Mouse (Mus musculus) liver, embryonic 16.5 days (tissue): ENCODE data around the gene Hspb7. TPM values are rescaled to one million over a fixed set of nuclear protein-coding genes. Genes with fewer than 3 reads are reported as not detected.

Experiments used
- ATAC-seq: fragments of 200-750 bp; cut with Nextera tagmentation; 2 replicates; pipeline ENCODE4 v1.8.0; 2017; ENCODE audit warnings: low read depth, mild to moderate bottlenecking, moderate number of reproducible peaks, moderate library complexity
- H3K27ac ChIP-seq: fragments of 300-500 bp; sonication (generic); 2 replicates; pipeline ENCODE4 v1.5.1; 2014; ENCODE audit warnings: mild to moderate bottlenecking, low read length
- H3K27me3 ChIP-seq: fragments of 300-500 bp; sonication (generic); 2 replicates; pipeline ENCODE4 v1.6.1; 2014; ENCODE audit warnings: low read depth, low read length, mixed read lengths; ENCODE audit not compliant: control insufficient read depth, insufficient read depth
- H3K36me3 ChIP-seq: fragments of 300-500 bp; sonication (generic); 2 replicates; pipeline ENCODE4 v1.6.1; 2014; ENCODE audit warnings: mild to moderate bottlenecking; ENCODE audit not compliant: control insufficient read depth, insufficient read depth
- H3K4me1 ChIP-seq: fragments of 300-500 bp; sonication (generic); 2 replicates; pipeline ENCODE4 v1.6.1; 2014; ENCODE audit warnings: low read depth, low read length, mixed read lengths; ENCODE audit not compliant: control insufficient read depth
- H3K4me2 ChIP-seq: fragments of 300-500 bp; sonication (generic); 2 replicates; pipeline ENCODE4 v1.6.1; 2014; ENCODE audit warnings: low read depth, low read length, mixed read lengths
- H3K4me3 ChIP-seq: fragments of 300-500 bp; sonication (generic); 2 replicates; pipeline ENCODE4 v1.5.1; 2014; ENCODE audit warnings: low read depth, mild to moderate bottlenecking, low read length
- H3K9ac ChIP-seq: fragments of 300-500 bp; sonication (generic); 2 replicates; pipeline ENCODE4 v1.6.1; 2014; ENCODE audit warnings: low read depth, low read length
- H3K9me3 ChIP-seq: fragments of 300-500 bp; sonication (generic); replicated peaks from 2 replicates; pipeline ENCODE4 v1.6.1; 2016; ENCODE audit warnings: low read length; ENCODE audit not compliant: control insufficient read depth
- WGBS: fragments of 180-500 bp; shearing (Covaris S2); extraction: QIAGEN DNeasy Blood & Tissue Kit; methylation state at CpG from one replicate; pipeline ENCODE4 v1.1.7; 2014; ENCODE audit not compliant: insufficient replicate concordance; 5-methylcytosine and 5-hydroxymethylcytosine counted together
- polyA plus RNA-seq: library from polyadenylated mRNA; unstranded; fragments of >200 nt; fragmentation: Nextera tagmentation; extraction: Ambion mirVana; gene quantifications from 2 replicates; pipeline ENCODE4 v1.2.1, GENCODE M21; 2015

Hspb7 gene
- 0.22 and 0.97 TPM in 2 replicates for polyA plus RNA-seq

DNA sequence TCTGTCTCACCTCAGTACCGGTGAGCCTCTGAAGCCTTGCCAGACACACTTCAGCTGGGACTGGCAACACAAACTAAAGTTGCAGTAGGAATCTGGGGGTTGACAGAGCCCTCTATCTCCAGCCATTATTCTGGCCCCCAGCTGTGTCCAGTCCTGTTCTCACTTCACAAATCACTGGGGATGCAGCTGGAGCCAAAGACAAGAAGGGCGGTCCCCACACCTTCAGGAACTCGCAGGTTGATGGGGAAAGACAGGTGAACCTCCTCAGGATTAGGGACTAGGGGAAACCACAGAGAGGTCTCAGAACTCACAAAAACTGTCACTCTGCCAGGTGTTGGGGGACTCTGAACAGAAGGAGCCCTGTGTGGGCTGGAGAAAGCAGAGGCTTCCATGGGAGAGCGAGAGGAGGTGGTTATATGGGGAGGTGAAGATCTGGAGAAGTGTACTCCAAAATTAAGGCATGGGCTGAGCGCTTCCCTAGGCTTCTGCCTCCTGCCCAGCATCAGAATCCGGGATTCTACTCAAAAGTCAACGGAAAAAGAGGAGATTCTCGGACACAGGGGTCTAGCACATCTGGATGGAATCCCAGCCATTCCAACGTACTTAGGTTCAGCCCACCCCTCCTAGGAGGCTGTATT is at the start of gene Hspb7:
Hspb7 (plus strand) TSS at position 588 of the 638 bp plus-strand sequence.
- no peak for ATAC-seq
- peaks cover 7% of the 10 kb centered on the region for H3K4me1 ChIP-seq
- no peak within 1 kb of the TSS for H3K4me2 ChIP-seq
- peaks cover 3% of the 10 kb centered on the region for H3K27me3 ChIP-seq
- WGBS, result 48% methylated on average over 9 of the region's 9 CpGs
- no peak within 1 kb of the TSS for H3K9ac ChIP-seq
- H3K27ac ChIP-seq, result no peak within 1 kb of the TSS
- H3K9me3 ChIP-seq, result no peaks in the 10 kb centered on the region
- no peaks in the 10 kb centered on the region for H3K36me3 ChIP-seq
- no peak within 1 kb of the TSS for H3K4me3 ChIP-seq

DNA sequence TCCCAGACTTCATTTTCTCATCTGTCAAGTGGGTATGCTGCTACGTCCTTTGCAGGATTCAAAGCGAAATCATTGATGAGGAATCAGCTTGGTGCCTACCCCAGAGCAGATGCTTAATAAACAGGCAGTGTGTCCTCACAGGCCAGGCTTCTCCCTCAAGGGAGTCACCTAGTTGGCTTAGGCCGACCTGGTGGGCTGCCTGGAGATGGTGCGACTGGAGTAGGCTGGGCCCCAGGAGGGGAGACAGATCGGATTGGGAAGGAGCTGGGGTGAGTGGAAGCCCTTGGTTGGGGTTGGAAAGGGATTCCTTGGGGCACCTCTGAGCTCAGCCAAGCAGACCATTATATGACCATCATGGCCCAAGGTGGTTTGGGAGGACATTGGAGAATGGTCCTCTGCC is 48.2 kb upstream of the Hspb7 start:
- Histone ChIP-seq H3K27ac (no peak overlapping the region), H3K4me1 (no peaks in the 10 kb centered on the region; the same call in 1 of the 2 replicates), H3K27me3 (peaks cover 22% of the 10 kb centered on the region), H3K9me3 (no peaks in the 10 kb centered on the region), H3K4me2 (no peak overlapping the region), H3K4me3 (no peak overlapping the region), H3K36me3 (no peaks in the 10 kb centered on the region), H3K9ac (no peak overlapping the region)
- 75% methylated on average over 5 of the region's 5 CpGs for WGBS
- no peak for ATAC-seq

DNA sequence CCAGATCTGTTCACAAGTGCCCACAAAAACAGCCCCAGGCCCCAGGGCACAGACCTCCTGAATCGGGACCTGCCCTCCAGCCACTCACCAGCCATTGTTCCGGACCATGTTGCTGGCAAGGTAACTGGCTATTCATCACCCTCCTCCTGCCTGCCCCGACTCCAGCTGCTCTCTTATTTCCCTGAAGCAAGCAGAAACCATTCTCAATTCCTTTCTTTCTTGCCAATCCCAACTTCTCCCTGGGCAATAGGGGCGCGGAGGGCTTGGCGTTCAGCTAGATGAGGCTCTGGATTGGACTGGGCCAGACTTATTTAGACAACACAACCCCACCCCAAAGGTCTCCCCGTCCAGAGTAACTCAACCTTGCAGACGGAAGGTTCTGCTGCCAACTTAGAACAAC is 40.9 kb upstream of the Hspb7 start:
- no peak overlapping the region for H3K4me2 ChIP-seq
- H3K36me3 ChIP-seq, result no peaks in the 10 kb centered on the region
- no peak overlapping the region for H3K9ac ChIP-seq
- no peaks in the 10 kb centered on the region; the same call in 1 of the 2 replicates for H3K4me1 ChIP-seq
- H3K27ac ChIP-seq, result no peak overlapping the region
- no peak for ATAC-seq
- 61% methylated on average over 8 of the region's 8 CpGs for WGBS
- H3K27me3 ChIP-seq, result peaks cover 36% of the 10 kb centered on the region
- no peaks in the 10 kb centered on the region for H3K9me3 ChIP-seq
- H3K4me3 ChIP-seq, result no peak overlapping the region

DNA sequence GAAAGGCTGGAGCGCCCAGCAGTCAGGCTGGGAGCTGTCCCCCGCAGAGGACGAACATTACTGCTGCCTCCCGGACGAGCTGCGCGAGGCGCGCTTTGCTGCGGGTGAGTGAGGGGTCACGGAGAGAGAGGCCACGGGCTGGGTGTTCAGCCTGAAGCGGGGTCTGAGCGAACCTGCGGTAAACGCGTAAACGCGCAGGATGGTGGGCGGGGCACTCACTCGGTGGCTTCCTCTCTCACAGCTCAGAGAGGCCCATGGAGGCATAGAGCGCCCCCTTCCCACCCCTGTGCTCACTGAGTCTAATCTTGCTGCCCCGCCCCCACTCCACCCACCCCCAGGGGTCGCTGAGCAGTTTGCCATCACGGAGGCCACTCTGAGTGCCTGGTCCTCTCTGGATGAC is 38.2 kb upstream of the Hspb7 start:
- no peak overlapping the region for H3K9ac ChIP-seq
- H3K4me3 ChIP-seq, result no peak overlapping the region
- WGBS, result 2% methylated on average over 24 of the region's 25 CpGs
- H3K36me3 ChIP-seq, result no peaks in the 10 kb centered on the region
- H3K4me2 ChIP-seq, result peak overlapping the region; percentile 7
- peaks cover 38% of the 10 kb centered on the region for H3K27me3 ChIP-seq
- no peak for ATAC-seq
- no peaks in the 10 kb centered on the region for H3K9me3 ChIP-seq
- no peaks in the 10 kb centered on the region; the same call in 1 of the 2 replicates for H3K4me1 ChIP-seq
- no peak overlapping the region for H3K27ac ChIP-seq

DNA sequence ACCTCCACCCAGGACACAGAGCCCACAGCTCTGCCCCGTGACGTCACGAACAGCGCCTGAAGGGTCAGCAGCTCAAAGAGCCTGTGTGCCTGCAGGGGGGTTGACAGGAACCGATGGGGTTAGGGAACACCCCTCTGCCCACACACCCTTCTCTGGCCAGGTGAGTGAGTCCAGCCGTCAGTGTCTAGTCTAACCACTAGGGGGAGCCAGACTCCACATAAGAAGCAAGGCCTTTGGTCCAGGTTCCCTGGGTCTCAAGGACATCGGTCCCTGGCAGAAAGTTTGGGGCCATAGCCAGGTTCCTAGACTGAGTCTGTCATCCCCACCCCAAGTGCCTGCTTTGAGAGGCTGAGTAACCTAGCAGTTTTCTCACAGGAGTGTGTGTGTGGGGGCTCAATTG is 35.3 kb upstream of the Hspb7 start:
- Histone ChIP-seq H3K4me1 (no peaks in the 10 kb centered on the region; the same call in 1 of the 2 replicates), H3K27me3 (peaks cover 38% of the 10 kb centered on the region)

DNA sequence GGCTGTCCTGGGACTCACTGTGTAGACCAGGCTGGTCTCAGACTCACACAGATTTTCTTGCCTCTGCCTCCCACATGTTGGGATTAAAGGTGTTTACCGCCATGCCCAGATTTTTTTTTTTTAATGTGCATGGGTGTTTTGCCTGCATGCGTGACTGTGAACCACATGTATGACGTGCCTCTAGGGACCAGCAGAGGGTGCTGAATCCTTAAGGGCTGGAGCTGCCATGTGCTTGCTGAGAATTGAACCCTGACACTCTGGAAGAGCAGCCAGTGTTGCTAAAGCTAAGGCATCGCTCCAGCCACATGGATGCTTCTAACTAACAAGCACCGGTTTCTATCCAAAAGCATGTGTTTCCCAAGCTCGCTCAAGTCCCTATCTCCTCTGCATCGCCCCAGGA is 34.4 kb upstream of the Hspb7 start:
- H3K9me3 ChIP-seq, result no peaks in the 10 kb centered on the region
- H3K4me2 ChIP-seq, result no peak overlapping the region
- H3K9ac ChIP-seq, result no peak overlapping the region
- H3K27me3 ChIP-seq, result peaks cover 35% of the 10 kb centered on the region
- no peak overlapping the region for H3K27ac ChIP-seq
- 63% methylated on average over 7 of the region's 7 CpGs for WGBS
- H3K4me3 ChIP-seq, result no peak overlapping the region
- H3K4me1 ChIP-seq, result no peaks in the 10 kb centered on the region; the same call in 1 of the 2 replicates
- ATAC-seq, result no peak
- no peaks in the 10 kb centered on the region for H3K36me3 ChIP-seq

More for the DNA sequence above, 35.3 kb upstream of the Hspb7 start:
- Histone ChIP-seq H3K4me2 (no peak overlapping the region), H3K9ac (no peak overlapping the region), H3K9me3 (no peaks in the 10 kb centered on the region), H3K36me3 (no peaks in the 10 kb centered on the region), H3K27ac (no peak overlapping the region), H3K4me3 (no peak overlapping the region)
- WGBS, result 2% methylated on average over 7 of the region's 7 CpGs
- no peak; the same call in 1 of the 2 replicates for ATAC-seq

DNA sequence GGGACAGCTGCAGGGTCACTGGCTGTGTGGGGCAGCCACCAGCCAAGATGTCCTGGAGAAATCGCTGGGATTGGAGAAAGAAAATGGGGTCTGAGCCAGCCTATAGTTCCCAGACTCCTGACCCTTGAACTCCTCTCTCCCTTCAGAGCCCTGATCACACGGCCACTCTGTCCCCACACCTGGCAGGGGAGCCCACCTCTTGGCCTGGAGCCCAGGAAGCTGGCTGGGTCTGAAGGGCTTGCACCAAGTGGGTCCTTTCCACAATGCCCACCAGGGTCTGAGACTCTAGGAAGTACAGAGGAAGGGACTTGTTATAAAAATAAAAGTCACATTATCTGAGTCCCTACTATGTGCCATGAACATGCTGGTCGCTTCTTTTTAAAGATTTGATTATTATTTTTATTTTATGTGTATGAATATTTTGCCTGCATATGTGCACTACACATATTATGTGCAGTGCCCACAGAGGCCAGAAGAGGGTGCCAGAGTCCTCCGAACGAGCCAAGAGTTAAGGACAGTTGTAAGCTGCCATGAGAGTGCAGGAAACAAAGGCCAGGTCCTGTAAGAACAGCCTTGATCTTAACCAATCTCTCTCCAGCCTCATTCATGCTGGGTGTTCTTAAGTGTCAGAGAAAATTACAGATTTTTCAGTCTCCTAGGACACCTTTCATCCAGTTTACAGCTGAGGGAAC is 33.3 kb upstream of the Hspb7 start:
- Histone ChIP-seq H3K27ac (no peak overlapping the region), H3K4me1 (no peaks in the 10 kb centered on the region; the same call in 1 of the 2 replicates), H3K9ac (no peak overlapping the region), H3K4me3 (no peak overlapping the region), H3K9me3 (no peaks in the 10 kb centered on the region), H3K4me2 (no peak overlapping the region), H3K36me3 (no peaks in the 10 kb centered on the region), H3K27me3 (peaks cover 24% of the 10 kb centered on the region)
- ATAC-seq, result no peak
- WGBS, result 16% methylated on average over 5 of the region's 5 CpGs

DNA sequence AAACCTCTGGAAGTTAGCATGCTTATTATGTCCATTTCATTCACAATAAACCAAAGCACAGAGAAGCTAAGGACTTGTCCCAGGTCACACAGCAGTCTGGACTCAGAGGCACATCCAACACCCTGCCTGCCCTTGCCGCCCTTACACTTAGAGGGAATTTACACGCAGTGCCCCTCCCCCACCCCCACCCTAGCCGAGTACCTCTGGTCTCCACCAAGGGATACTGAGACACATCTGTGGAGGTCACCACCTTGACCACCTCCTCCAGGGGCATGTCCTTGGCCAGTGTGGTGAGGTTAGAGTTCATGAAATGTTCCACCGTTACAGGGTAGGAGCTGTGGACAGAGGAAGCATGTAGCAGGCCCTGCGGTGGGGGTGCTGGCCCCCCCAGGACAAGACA is 32.6 kb upstream of the Hspb7 start:
- Histone ChIP-seq H3K9me3 (no peaks in the 10 kb centered on the region), H3K36me3 (no peaks in the 10 kb centered on the region), H3K4me2 (no peak overlapping the region), H3K4me3 (no peak overlapping the region), H3K9ac (no peak overlapping the region), H3K27me3 (peaks cover 18% of the 10 kb centered on the region), H3K4me1 (no peaks in the 10 kb centered on the region), H3K27ac (no peak overlapping the region)
- 46% methylated on average over 5 of the region's 5 CpGs for WGBS
- ATAC-seq, result no peak
